Mouse (Mus musculus) hindbrain, postnatal 0 days (tissue): ENCODE results near the gene Tmem91. TPM values are rescaled to one million over a fixed set of nuclear protein-coding genes. Genes with fewer than 3 reads are reported as not detected.
"Not testable (repeated sequence)": the region's sequence is repeated elsewhere in the genome, so short reads cannot be mapped to it uniquely, and the experiment has no call there.

ENCODE experiments used
- ATAC-seq: fragments of 200-750 bp; cut with Nextera tagmentation; 2 replicates; pipeline ENCODE4 v1.8.0; 2017; ENCODE audit warnings: mild to moderate bottlenecking, moderate TSS enrichment, moderate library complexity
- DNase-seq: peaks from one replicate; pipeline ENCODE4 v3.0.0-alpha.2; 2015; ENCODE audit warnings: low spot score
- H3K27ac ChIP-seq: fragments of 300-500 bp; sonication (generic); 2 replicates; pipeline ENCODE4 v1.5.1; 2014; ENCODE audit warnings: mild to moderate bottlenecking
- H3K27me3 ChIP-seq: fragments of 300-500 bp; sonication (generic); 2 replicates; pipeline ENCODE4 v1.6.1; 2014; ENCODE audit warnings: low read length, mixed read lengths; ENCODE audit not compliant: insufficient read depth
- H3K36me3 ChIP-seq: fragments of 300-500 bp; sonication (generic); 2 replicates; pipeline ENCODE4 v1.6.1; 2014; ENCODE audit warnings: low read length, mixed read lengths; ENCODE audit not compliant: insufficient read depth
- H3K4me1 ChIP-seq: fragments of 300-500 bp; sonication (generic); 2 replicates; pipeline ENCODE4 v1.6.1; 2014; ENCODE audit warnings: antibody characterized with exemption, low read length, mixed read lengths; ENCODE audit not compliant: insufficient read depth
- H3K4me2 ChIP-seq: fragments of 300-500 bp; sonication (generic); 2 replicates; pipeline ENCODE4 v1.6.1; 2014; ENCODE audit warnings: low read depth, mild to moderate bottlenecking, low read length, moderate library complexity, mixed read lengths
- H3K4me3 ChIP-seq: fragments of 300-500 bp; sonication (generic); 2 replicates; pipeline ENCODE4 v1.5.1; 2014; ENCODE audit warnings: low read length
- H3K9ac ChIP-seq: fragments of 300-500 bp; sonication (generic); replicated peaks from 2 replicates; pipeline ENCODE4 v1.6.1; 2014; ENCODE audit warnings: mild to moderate bottlenecking, low read length, moderate library complexity, mixed read lengths
- H3K9me3 ChIP-seq: fragments of 300-500 bp; sonication (generic); 2 replicates; pipeline ENCODE4 v1.6.1; 2016; ENCODE audit warnings: low read length, mixed read lengths
- CTCF ChIP-seq: IDR thresholded peaks from 2 replicates; pipeline ENCODE4 v1.5.1; 2016; ENCODE audit warnings: antibody characterized with exemption, control low read depth, low read depth
- WGBS: fragments of 180-500 bp; shearing (Covaris S2); extraction: QIAGEN DNeasy Blood & Tissue Kit; methylation state at CpG from one replicate; pipeline ENCODE4 v1.1.7; 2014; 5-methylcytosine and 5-hydroxymethylcytosine counted together
- polyA plus RNA-seq: library from polyadenylated mRNA; unstranded; fragments of >200 nt; fragmentation: Nextera tagmentation; extraction: Ambion mirVana; gene quantifications from 2 replicates; pipeline ENCODE4 v1.2.1, GENCODE M21; 2015
- total RNA-seq: library from RNA; depleted of rRNA; stranded (reverse); fragments of >200 nt; gene quantifications from 2 replicates; pipeline ENCODE4 v1.2.3, GENCODE M21; 2014; rRNA removed

Gene Tmem91
- total RNA-seq, result 62.1 and 115 TPM in 2 replicates
- polyA plus RNA-seq, result 182 and 185 TPM in 2 replicates

GRCm38 (mm10) chr7:25674719-25675300 is at the start of gene Tmem91:
Gene Tmem91 (minus strand): TSS chr7:25675166.
- TF ChIP-seq CTCF, result no peak
- WGBS, result 2% methylated on average over 29 of the region's 29 CpGs
- Histone ChIP-seq H3K9me3 (no peaks in the 10 kb centered on the region), H3K27ac (peak within 1 kb of the TSS; percentile 65), H3K27me3 (no peaks in the 10 kb centered on the region), H3K4me1 (no peaks in the 10 kb centered on the region), H3K4me2 (peak within 1 kb of the TSS; percentile 68), H3K9ac (peak within 1 kb of the TSS; percentile 72), H3K4me3 (peak within 1 kb of the TSS; percentile 51), H3K36me3 (no peaks in the 10 kb centered on the region)
- ATAC-seq (peak; percentile 61), DNase-seq (peak; percentile 43)

GRCm38 (mm10) chr7:25721776-25722175 is 46.8 kb upstream of the Tmem91 start:
- not testable (repeated sequence) for H3K4me3 ChIP-seq, H3K27ac ChIP-seq, H3K9me3 ChIP-seq, H3K9ac ChIP-seq, DNase-seq, H3K4me2 ChIP-seq, ATAC-seq, H3K4me1 ChIP-seq, H3K27me3 ChIP-seq
- peaks cover 57% of the 10 kb centered on the region for H3K36me3 ChIP-seq

GRCm38 (mm10) chr7:25720760-25721159 is 45.8 kb upstream of the Tmem91 start:
- no peak for TF ChIP-seq CTCF
- ATAC-seq (no peak), DNase-seq (no peak)
- H3K27ac ChIP-seq, result no peak overlapping the region
- peaks cover 50% of the 10 kb centered on the region for H3K36me3 ChIP-seq
- no peaks in the 10 kb centered on the region for H3K27me3 ChIP-seq
- WGBS, result 93% methylated on average over 5 of the region's 5 CpGs
- H3K9me3 ChIP-seq, result no peaks in the 10 kb centered on the region
- no peak overlapping the region for H3K4me2 ChIP-seq
- H3K4me1 ChIP-seq, result 0 out of 2 replicates have a peak, but pooled peaks cover 4% of the 10 kb centered on the region
- H3K9ac ChIP-seq, result no peak overlapping the region
- no peak overlapping the region for H3K4me3 ChIP-seq

- Histone ChIP-seq H3K27ac (no peak overlapping the region), H3K4me3 (no peak overlapping the region), H3K27me3 (no peaks in the 10 kb centered on the region), H3K9me3 (no peaks in the 10 kb centered on the region), H3K4me1 (0 out of 2 replicates have a peak, but pooled peaks cover 4% of the 10 kb centered on the region), H3K9ac (no peak overlapping the region), H3K4me2 (peak overlapping the region; percentile 93; the same call in 1 of the 2 replicates), H3K36me3 (peaks cover 50% of the 10 kb centered on the region)
- peak; percentile 59 for ATAC-seq
- peak; percentile 82 for DNase-seq
- peak; percentile 97 for TF ChIP-seq CTCF
- WGBS, result 65% methylated on average over 10 of the region's 10 CpGs
These were observed 45.0 kb upstream of the Tmem91 start for GRCm38 (mm10) chr7:25719761-25720610.

- DNase-seq, result peak; percentile 98
- 4% methylated on average over 32 of the region's 32 CpGs for WGBS
- Histone ChIP-seq H3K9me3 (no peaks in the 10 kb centered on the region), H3K36me3 (peaks cover 50% of the 10 kb centered on the region), H3K4me1 (0 out of 2 replicates have a peak, but pooled peaks cover 4% of the 10 kb centered on the region), H3K27me3 (no peaks in the 10 kb centered on the region), H3K4me3 (peak within 1 kb of the TSS; percentile 59), H3K27ac (peak within 1 kb of the TSS; percentile 83), H3K4me2 (peak within 1 kb of the TSS; percentile 93), H3K9ac (peak within 1 kb of the TSS; percentile 63)
- no peak for TF ChIP-seq CTCF
- ATAC-seq, result peak; percentile 83
These were observed 43.9 kb upstream of the Tmem91 start, which contains the start of gene Ccdc97 for GRCm38 (mm10) chr7:25718788-25719417. Gene Ccdc97 (minus strand): TSS chr7:25719088.

GRCm38 (mm10) chr7:25717478-25717877 is 42.5 kb upstream of the Tmem91 start:
- no peak for ATAC-seq
- WGBS, result 88% methylated on average over 3 of the region's 3 CpGs
- peak overlapping the region; percentile 93 for H3K4me2 ChIP-seq
- H3K4me3 ChIP-seq, result no peak overlapping the region
- peaks cover 44% of the 10 kb centered on the region for H3K36me3 ChIP-seq
- H3K4me1 ChIP-seq, result 0 out of 2 replicates have a peak, but pooled peaks cover 4% of the 10 kb centered on the region
- DNase-seq, result no peak
- H3K27ac ChIP-seq, result no peak overlapping the region
- H3K27me3 ChIP-seq, result no peaks in the 10 kb centered on the region
- TF ChIP-seq CTCF, result no peak
- H3K9me3 ChIP-seq, result no peaks in the 10 kb centered on the region
- H3K9ac ChIP-seq, result no peak overlapping the region; the same call in 1 of the 2 replicates
